In genomic region chr2:70826436-70827230, GRCm38 (mm10) we compare ENCODE assay signal across 8 mouse cellular contexts. TPM values are rescaled to one million over a fixed set of nuclear protein-coding genes. Genes with fewer than 3 reads are reported as not detected.
DNase-seq lines count a peak whose midpoint lies in the region; ATAC-seq and TF ChIP-seq lines count a peak whose summit lies in the region.

No protein-coding gene starts in this region.

- DNase-seq in lung, postnatal 36 days = no peak
- no peak for DNase-seq in midbrain, postnatal 0 days (ENCODE audit: low spot score)
- no peak for DNase-seq in adipocyte (ENCODE audit: low spot score)
- no peak for DNase-seq in urinary bladder, adult 2 months (ENCODE audit: low spot score)

- ATAC-seq in forebrain, embryonic 13.5 days = no peak
- ATAC-seq in forebrain, embryonic 12.5 days (ENCODE audit: low FRiP score) = no peak
- no peak for ATAC-seq in lung, embryonic 16.5 days (ENCODE audit: low read depth)
- ATAC-seq in intestine, postnatal 0 days = no peak
- no peak for ATAC-seq in midbrain, postnatal 0 days (ENCODE audit: low FRiP score)

- H3K36me3 ChIP-seq in forebrain, embryonic 13.5 days (ENCODE audit: poor library complexity, severe bottlenecking) = no peaks in the 10 kb centered on the region
- no peaks in the 10 kb centered on the region for H3K36me3 ChIP-seq in forebrain, embryonic 12.5 days (replicated peaks)
- H3K36me3 ChIP-seq in lung, embryonic 16.5 days (ENCODE audit: control insufficient read depth, insufficient read depth, low read length) = no peaks in the 10 kb centered on the region
- no peaks in the 10 kb centered on the region for H3K36me3 ChIP-seq in intestine, postnatal 0 days (ENCODE audit: control insufficient read depth, insufficient read depth)
- H3K36me3 ChIP-seq in midbrain, postnatal 0 days (ENCODE audit: insufficient read depth, low read length) = no peaks in the 10 kb centered on the region

- no peak overlapping the region for H3K4me3 ChIP-seq in forebrain, embryonic 13.5 days
- H3K4me3 ChIP-seq in forebrain, embryonic 12.5 days (replicated peaks) = no peak overlapping the region; the same call in 1 of the 2 replicates
- H3K4me3 ChIP-seq in lung, embryonic 16.5 days (ENCODE audit: low read length) = no peak overlapping the region
- peak overlapping the region; percentile 82 for H3K4me3 ChIP-seq in intestine, postnatal 0 days (ENCODE audit: low read depth, low read length)
- H3K4me3 ChIP-seq in midbrain, postnatal 0 days (ENCODE audit: low read depth, low read length) = peak overlapping the region; percentile 91; the same call in 1 of the 2 replicates

- H3K4me2 ChIP-seq in forebrain, embryonic 13.5 days = peak overlapping the region; percentile 71; the same call in 1 of the 2 replicates
- no peak overlapping the region for H3K4me2 ChIP-seq in forebrain, embryonic 12.5 days
- H3K4me2 ChIP-seq in lung, embryonic 16.5 days (ENCODE audit: low read depth, low read length) = peak overlapping the region; percentile 81; the same call in 1 of the 2 replicates
- H3K4me2 ChIP-seq in intestine, postnatal 0 days (replicated peaks; ENCODE audit: low read depth) = peak overlapping the region; percentile 67
- H3K4me2 ChIP-seq in midbrain, postnatal 0 days (ENCODE audit: low read depth, low read length, poor library complexity, severe bottlenecking) = no peak overlapping the region

- no peaks in the 10 kb centered on the region for H3K9me3 ChIP-seq in forebrain, embryonic 13.5 days (replicated peaks)
- no peaks in the 10 kb centered on the region for H3K9me3 ChIP-seq in forebrain, embryonic 12.5 days
- no peaks in the 10 kb centered on the region for H3K9me3 ChIP-seq in lung, embryonic 16.5 days (ENCODE audit: control insufficient read depth, low read length)
- no peaks in the 10 kb centered on the region for H3K9me3 ChIP-seq in intestine, postnatal 0 days (ENCODE audit: control insufficient read depth)
- no peaks in the 10 kb centered on the region for H3K9me3 ChIP-seq in midbrain, postnatal 0 days (ENCODE audit: low read length)

- no peak overlapping the region for H3K9ac ChIP-seq in forebrain, embryonic 13.5 days
- H3K9ac ChIP-seq in forebrain, embryonic 12.5 days = no peak overlapping the region
- no peak overlapping the region for H3K9ac ChIP-seq in lung, embryonic 16.5 days (ENCODE audit: low read length)
- no peak overlapping the region; the same call in 1 of the 2 replicates for H3K9ac ChIP-seq in intestine, postnatal 0 days (ENCODE audit: low read depth, low read length)
- H3K9ac ChIP-seq in midbrain, postnatal 0 days (replicated peaks; ENCODE audit: low read length, poor library complexity, severe bottlenecking) = no peak overlapping the region

- H3K27me3 ChIP-seq in forebrain, embryonic 13.5 days = no peaks in the 10 kb centered on the region
- no peaks in the 10 kb centered on the region for H3K27me3 ChIP-seq in forebrain, embryonic 12.5 days
- no peaks in the 10 kb centered on the region for H3K27me3 ChIP-seq in lung, embryonic 16.5 days (ENCODE audit: control insufficient read depth, insufficient read depth, low read depth, low read length)
- no peaks in the 10 kb centered on the region for H3K27me3 ChIP-seq in intestine, postnatal 0 days (replicated peaks; ENCODE audit: control insufficient read depth, insufficient read depth, low read length)
- H3K27me3 ChIP-seq in midbrain, postnatal 0 days (ENCODE audit: insufficient read depth, low read length) = no peaks in the 10 kb centered on the region

- H3K4me1 ChIP-seq in forebrain, embryonic 13.5 days = peaks cover 18% of the 10 kb centered on the region
- H3K4me1 ChIP-seq in forebrain, embryonic 12.5 days = peaks cover 19% of the 10 kb centered on the region
- no peaks in the 10 kb centered on the region for H3K4me1 ChIP-seq in lung, embryonic 16.5 days (replicated peaks; ENCODE audit: control insufficient read depth, insufficient read depth, low read length)
- H3K4me1 ChIP-seq in intestine, postnatal 0 days (replicated peaks; ENCODE audit: control insufficient read depth, insufficient read depth, low read length) = 0 out of 2 replicates have a peak, but pooled peaks cover 5% of the 10 kb centered on the region
- H3K4me1 ChIP-seq in midbrain, postnatal 0 days (ENCODE audit: insufficient read depth, low read length) = peaks cover 5% of the 10 kb centered on the region; the same call in 1 of the 2 replicates

- H3K27ac ChIP-seq in forebrain, embryonic 13.5 days = no peak overlapping the region
- H3K27ac ChIP-seq in forebrain, embryonic 12.5 days = no peak overlapping the region
- no peak overlapping the region for H3K27ac ChIP-seq in lung, embryonic 16.5 days (ENCODE audit: low read length)
- peak overlapping the region; percentile 8; the same call in 1 of the 2 replicates for H3K27ac ChIP-seq in intestine, postnatal 0 days (ENCODE audit: low read depth, low read length)
- no peak overlapping the region for H3K27ac ChIP-seq in midbrain, postnatal 0 days (ENCODE audit: low read depth, low read length)

- WGBS in forebrain, embryonic 13.5 days = 77% methylated on average over 8 of the region's 8 CpGs
- WGBS in forebrain, embryonic 12.5 days = 82% methylated on average over 8 of the region's 8 CpGs
- 81% methylated on average over 8 of the region's 8 CpGs for WGBS in lung, embryonic 16.5 days
- WGBS in intestine, postnatal 0 days = 62% methylated on average over 8 of the region's 8 CpGs
- 79% methylated on average over 8 of the region's 8 CpGs for WGBS in midbrain, postnatal 0 days

- TF ChIP-seq CTCF in intestine, postnatal 0 days (IDR thresholded peaks at IDR 0.05; ENCODE audit: low read depth) = no peak
- TF ChIP-seq CTCF in midbrain, postnatal 0 days (IDR thresholded peaks at IDR 0.05) = no peak

RNA-seq across cellular contexts. Expression of gene Tlk1, which starts 1.1 kb away (rescaled TPM):
- 23.6 and 26.6 TPM in 2 replicates for polyA plus RNA-seq in forebrain, embryonic 13.5 days (2015; fragmentation: Nextera tagmentation; extraction: Ambion mirVana)
- 31.4 and 40.0 TPM in 2 replicates for polyA plus RNA-seq in forebrain, embryonic 12.5 days (2016; fragmentation: Nextera tagmentation; extraction: Ambion mirVana)
- 21.1 and 22.9 TPM in 2 replicates for polyA plus RNA-seq in lung, embryonic 16.5 days (2015; fragmentation: Nextera tagmentation; extraction: Ambion mirVana)
- polyA plus RNA-seq in intestine, postnatal 0 days (2015; fragmentation: Nextera tagmentation; extraction: Ambion mirVana) = 27.8 and 30.5 TPM in 2 replicates
- total RNA-seq in midbrain, postnatal 0 days (2014; rRNA removed) = 22.1 and 34.2 TPM in 2 replicates
- polyA plus RNA-seq in midbrain, postnatal 0 days (2015; fragmentation: Nextera tagmentation; extraction: Ambion mirVana) = 18.6 and 25.0 TPM in 2 replicates
- polyA plus RNA-seq in urinary bladder, adult 2 months (2012; rRNA removed) = 17.7 and 26.1 TPM in 2 replicates

Comparison
In these comparisons a context has a peak if more than half of its experiments do, and no peak if none do; other contexts are left out.
1. H3K4me2 ChIP-seq: peak in forebrain, embryonic 13.5 days (single experiment), lung, embryonic 16.5 days (single experiment) and intestine, postnatal 0 days (single experiment); none in forebrain, embryonic 12.5 days (single experiment) and midbrain, postnatal 0 days (single experiment).
2. H3K4me3 ChIP-seq: peak in intestine, postnatal 0 days (single experiment) and midbrain, postnatal 0 days (single experiment); none in forebrain, embryonic 13.5 days (single experiment), forebrain, embryonic 12.5 days (single experiment) and lung, embryonic 16.5 days (single experiment).